Mouse (Mus musculus) gastrocnemius, postnatal 10 days (tissue): ENCODE results near the gene Rpa2. TPM values are rescaled to one million over a fixed set of nuclear protein-coding genes. Genes with fewer than 3 reads are reported as not detected.
"Not testable (repeated sequence)": the region's sequence is repeated elsewhere in the genome, so short reads cannot be mapped to it uniquely, and the experiment has no call there.

Experiments used
- DNase-seq: peaks from one replicate; pipeline ENCODE4 v3.0.0; 2021; ENCODE audit warnings: mixed read lengths
- long read RNA-seq, 2 experiments: library from polyadenylated mRNA; stranded (forward); transcript quantifications; one replicate each; pipeline ENCODE4 v2.0.0; 2021
- total RNA-seq, 2 experiments: library from RNA; stranded (reverse); gene quantifications; 2 replicates each; pipeline ENCODE4 v1.2.3; 2021

Gene Rpa2
- 10 to 100 TPM; 16.2 to 16.8 TPM for total RNA-seq
- long read RNA-seq, experiment 1, transcript Rpa2-201 (9 exons, 1,813 nt), result major isoform, 42 of 44 reads
- long read RNA-seq, experiment 1, partial matches to known transcripts, result 2 of 44 reads
- long read RNA-seq, experiment 1, other reads (novel, unspliced or antisense), result 0 of 44 reads
- long read RNA-seq, experiment 2, transcript Rpa2-201 (9 exons, 1,813 nt), result major isoform, 34 of 35 reads
- long read RNA-seq, experiment 2, partial matches to known transcripts, result 0 of 35 reads
- long read RNA-seq, experiment 2, other reads (novel, unspliced or antisense), result 1 of 35 reads

GRCm38 (mm10) chr4:132767914-132768876, at the start of gene Rpa2:
Gene Rpa2, plus strand, starts transcription at chr4:132768332.
- DNase-seq, result peak; percentile 98

DNA sequence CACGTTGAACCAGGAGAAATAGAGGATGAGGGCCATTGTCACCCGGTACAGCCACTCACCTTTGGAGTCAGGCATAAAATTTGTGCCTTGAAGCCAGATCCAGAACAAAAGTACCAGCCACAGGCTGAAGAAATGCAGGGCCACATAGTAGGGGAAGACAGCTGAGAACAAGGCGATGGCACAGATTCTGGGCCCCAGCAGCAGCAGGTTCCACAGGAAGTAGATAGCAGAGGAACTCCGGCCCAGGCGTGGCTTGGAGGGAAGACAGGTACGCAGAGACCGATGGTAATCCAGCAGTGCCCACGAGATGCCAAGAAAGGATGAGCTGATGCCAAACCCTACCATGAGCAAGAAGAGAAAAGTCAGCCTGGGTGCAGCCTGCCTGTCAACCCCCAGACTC, 39.9 kb upstream of the Rpa2 start:
- no peak for DNase-seq

GRCm38 (mm10) chr4:132731616-132732015, 36.5 kb upstream of the Rpa2 start:
- DNase-seq, result no peak

DNA sequence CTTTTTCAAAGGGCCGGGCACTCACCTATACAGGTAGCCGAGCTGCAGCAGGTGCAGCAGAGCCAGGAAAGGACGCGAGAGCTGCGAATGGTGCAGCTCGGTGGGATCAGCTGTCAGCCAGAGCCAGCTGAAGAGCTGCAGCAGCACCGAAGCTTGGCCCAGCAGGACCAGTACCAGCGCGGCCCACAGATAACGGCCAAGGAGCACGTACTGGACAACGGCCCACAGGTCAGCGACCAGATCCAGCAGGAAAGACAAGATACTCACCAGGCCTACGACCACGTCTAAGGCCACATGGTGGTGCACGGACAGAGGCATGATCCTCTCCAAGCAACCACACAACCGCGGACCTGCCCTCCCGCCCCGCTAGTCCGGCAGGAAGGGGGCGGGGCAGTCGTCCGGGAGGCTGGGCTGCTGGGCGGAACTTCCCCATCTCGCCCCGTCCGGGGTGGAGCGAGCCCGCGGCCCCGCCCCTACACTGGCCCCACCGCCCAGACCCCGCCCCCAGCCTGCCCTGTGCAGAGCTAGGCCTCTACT, 35.9 kb upstream of the Rpa2 start, which contains the start of gene Xkr8:
Gene Xkr8, minus strand, starts transcription at position 399 of the 537 bp plus-strand sequence.
- DNase-seq, result peak; percentile 95

DNA sequence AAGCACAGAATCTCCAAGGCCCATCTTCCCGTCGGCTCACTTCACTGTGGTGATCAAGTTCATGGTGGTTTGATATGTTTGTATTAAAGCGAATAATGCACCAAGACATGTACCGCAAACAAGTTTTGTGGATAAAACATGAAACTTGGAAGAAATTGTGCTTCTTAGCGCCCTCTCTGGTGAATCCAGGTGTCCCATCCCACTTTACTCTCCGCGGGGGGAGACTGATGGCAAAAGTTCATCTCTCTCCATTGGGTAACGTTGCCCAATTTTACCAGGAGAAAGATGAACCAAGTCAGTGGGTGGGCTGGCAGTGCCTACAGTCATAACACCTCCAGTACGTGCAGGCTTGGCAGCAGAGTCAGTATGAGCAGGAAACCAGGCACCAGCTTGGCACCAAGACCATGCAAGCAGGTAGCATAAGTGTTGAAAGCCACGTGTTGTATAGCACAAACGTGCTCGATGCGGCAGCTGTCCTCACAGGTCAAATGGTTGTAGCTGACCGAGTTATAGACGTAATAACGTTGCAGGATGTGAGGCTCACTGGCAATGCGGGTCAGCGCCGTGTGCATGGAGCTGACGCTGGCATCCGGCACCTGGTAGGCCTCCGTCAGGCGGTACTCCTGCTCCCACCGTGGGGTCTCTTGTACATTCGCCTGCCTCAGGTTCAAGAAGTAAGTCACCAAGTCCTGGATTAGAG, 34.9 kb upstream of the Rpa2 start:
- no peak for DNase-seq

DNA sequence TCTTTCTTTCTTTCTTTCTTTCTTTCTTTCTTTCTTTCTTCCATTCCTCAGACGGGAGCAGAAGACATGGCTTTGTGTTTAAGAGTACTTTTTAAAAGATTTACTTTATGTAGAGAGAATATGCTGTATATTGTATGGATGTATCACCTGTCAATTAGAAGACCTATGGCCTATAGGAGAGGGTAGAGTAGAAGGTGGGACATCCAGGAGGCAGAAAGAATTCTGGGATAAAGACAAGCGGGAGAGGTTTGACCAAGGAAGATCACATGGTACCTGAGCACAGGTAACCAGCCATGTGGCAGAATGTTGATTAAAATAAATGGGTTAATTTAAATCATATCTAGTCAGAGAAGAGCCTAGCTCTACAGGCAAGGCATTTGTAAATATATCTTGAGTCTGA, 33.4 kb upstream of the Rpa2 start:
- DNase-seq, result no peak

DNA sequence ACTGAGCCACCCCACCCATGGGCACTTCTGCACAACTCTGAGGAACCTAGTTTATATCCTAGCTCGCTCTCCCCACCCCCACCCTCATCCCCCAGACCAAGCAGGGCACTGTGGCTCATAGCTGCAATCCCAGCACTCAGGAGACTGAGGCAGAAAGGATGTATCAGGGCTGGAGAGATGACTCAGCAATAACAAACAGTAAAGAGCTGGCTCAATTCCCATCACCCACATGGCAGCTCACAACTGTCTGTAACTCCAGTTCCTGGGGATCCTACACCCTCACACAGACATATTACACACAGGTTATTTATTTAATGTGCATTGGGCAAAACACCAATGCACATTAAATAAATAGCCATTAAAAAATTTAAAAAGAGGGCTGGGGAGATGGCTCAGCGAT, 32.7 kb upstream of the Rpa2 start:
- DNase-seq, result no peak

- DNase-seq, result no peak
Observed at GRCm38 (mm10) chr4:132735894-132736293, 32.2 kb upstream of the Rpa2 start.

DNA sequence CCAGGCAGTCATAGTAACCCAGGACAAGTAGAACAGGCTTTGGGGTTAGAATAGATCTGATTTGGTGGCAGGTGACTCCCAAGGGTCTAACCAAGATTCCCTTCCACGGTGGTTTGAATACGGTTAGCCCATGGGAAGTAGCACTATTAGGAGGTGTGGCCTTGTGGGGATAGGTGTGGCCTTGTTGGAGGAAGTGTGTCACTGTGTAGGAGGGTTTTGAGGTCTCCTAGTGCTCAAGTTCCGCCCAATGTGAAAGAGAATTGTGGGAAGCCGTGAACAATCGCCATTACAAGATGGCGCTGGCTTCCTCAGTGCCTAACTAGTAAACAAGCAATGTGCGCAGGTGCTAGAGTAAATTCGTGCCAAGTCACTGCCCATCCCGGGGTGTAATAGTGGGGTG, 31.0 kb upstream of the Rpa2 start:
- not testable (repeated sequence) for DNase-seq

DNA sequence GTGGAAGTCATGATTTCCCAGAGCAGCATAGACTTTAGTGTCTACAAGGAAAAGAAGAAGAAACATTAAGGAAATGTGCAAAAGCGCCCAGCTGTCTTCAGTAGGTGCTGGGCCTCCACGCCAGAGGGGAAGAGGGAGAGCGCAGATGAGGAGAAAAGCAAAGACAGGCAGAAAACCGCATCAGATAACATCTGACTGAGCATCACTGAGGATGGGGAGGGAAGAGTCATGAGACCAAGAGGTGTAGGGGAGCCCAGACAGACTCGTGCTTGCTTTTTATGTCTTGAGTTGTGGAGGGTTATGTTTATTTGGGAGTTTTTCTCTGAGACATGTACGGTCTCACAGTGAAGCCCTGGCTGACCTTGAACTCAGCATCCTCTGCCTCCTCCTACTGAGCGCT, 26.6 kb upstream of the Rpa2 start:
- no peak for DNase-seq

DNA sequence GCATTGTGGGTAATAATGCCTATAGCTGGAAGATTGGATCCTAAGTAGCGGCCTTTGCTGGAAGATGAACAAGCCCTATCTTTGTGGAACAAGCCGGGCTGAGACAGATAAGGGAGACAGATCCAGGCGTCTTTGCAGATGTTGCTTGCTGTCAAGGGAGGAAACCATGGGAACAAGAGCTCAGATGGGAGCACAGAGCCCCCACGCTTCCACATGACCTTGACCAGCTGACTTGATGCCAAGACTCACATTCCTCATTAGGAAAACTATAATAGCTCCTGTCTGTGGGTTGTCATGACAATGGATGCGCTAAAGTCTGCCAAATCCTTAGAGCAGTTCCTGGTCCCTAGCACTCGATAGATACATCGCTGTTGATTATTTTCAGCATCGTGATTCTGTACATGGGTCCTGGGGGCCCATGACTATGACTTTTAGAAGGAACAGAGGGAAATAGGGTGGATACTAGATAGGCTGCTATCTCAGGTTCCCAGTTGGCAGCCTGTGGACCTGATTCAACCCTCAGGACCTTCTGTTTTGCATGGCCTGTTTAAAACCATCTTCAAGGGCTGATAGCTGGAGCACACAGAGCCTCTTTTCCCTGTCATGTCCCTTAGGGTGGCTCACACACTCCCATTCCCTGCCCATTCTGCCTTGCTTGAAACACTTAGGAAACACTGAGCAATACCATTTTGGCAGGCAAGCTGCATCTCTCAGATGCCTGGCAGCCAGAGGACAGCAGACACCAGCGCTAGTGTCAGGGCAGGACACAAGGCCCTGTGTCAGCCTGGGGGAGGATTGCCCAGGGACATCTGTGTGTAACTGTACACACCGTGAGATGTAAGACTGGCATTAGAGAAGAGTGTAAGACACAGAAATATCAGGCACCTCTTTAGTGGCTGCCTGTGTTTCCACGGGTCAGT, 23.9 kb upstream of the Rpa2 start:
- DNase-seq, result no peak

GRCm38 (mm10) chr4:132746911-132747517, 21.1 kb upstream of the Rpa2 start:
- no peak for DNase-seq

- no peak for DNase-seq
Observed at GRCm38 (mm10) chr4:132747664-132748259, 20.4 kb upstream of the Rpa2 start.

DNA sequence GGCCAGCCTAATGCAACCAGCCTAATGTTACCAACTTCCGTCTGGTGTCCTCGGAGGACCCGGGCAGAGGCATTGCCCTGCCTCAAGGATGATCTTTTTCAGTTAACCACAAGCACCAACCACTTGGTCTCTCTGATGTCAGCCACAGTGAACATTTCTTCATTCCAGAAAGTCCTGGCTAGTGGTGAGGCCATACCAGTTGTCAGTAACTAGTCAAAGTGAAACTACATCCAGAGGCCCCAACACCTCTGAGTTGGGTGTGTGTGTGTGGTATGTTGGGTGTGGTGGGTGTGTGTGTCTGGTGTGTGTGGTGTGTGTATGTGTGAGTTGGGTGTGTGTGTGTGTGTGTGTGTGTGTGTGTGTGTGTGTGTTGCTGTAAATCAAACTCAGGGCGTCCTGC, 19.4 kb upstream of the Rpa2 start:
- DNase-seq, result no peak

- DNase-seq, result no peak
Observed at GRCm38 (mm10) chr4:132749258-132749982, 18.7 kb upstream of the Rpa2 start.

GRCm38 (mm10) chr4:132752992-132753391, 15.1 kb upstream of the Rpa2 start:
- no peak for DNase-seq

- peak; percentile 67 for DNase-seq
Observed at GRCm38 (mm10) chr4:132756974-132757373, 11.2 kb upstream of the Rpa2 start, which contains the start of gene Smpdl3b. Gene Smpdl3b, minus strand, starts transcription at chr4:132757252.

DNA sequence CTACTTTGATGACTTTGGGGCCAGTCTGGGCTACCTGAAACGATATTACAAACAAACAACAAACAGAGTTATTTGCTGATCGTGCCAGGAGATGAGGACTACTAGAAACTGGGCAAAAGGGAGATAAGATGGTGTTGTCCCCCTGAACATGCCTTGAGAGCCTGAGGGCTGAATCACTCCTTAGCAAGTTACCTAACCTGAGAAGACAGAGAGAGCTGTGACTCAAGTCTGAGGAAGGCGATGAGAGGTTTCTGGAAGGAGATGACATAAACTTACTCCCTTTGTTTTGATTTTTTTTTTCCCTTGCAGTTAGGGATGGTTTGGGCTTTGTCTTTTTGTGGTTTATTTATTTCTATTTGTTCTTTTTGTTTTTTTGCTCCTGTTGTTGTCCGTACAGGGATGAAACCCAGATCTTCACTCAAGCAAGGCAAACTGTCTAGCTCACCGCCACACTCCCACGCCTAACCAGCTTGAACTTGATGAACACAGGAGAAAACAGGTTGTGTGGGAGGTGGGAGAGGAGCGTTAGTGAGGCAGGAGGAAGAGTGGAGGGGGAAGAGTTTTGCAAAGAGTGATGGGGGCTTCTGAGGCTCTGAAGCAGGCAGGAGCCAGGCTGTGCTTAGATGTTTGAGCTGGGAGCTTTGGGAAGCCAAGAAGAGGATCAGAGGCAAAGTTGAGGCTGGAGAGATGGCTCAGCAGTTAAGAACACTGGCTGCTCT, 10.3 kb upstream of the Rpa2 start:
- no peak for DNase-seq

DNA sequence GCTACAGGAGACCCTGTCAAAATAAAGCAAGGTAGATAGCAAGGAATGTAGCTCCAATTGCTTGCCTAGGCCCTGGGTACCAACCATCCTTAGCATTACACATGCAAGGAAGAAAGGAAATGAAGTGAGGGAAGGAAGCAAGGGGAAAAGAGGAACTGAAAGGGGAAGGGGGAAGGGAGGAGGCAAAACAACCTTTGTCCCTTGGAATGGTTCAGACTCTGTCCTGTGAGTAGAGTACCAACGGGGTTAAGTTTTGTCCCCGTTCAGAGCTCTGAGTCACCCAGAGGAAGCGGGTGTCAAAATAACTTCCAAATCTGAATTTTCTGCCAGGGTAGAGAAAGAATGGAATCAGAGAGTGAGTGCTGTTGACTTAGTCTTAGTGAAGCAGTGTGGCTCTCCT, 7.8 kb upstream of the Rpa2 start:
- DNase-seq, result no peak
